In the genomic region with DNA sequence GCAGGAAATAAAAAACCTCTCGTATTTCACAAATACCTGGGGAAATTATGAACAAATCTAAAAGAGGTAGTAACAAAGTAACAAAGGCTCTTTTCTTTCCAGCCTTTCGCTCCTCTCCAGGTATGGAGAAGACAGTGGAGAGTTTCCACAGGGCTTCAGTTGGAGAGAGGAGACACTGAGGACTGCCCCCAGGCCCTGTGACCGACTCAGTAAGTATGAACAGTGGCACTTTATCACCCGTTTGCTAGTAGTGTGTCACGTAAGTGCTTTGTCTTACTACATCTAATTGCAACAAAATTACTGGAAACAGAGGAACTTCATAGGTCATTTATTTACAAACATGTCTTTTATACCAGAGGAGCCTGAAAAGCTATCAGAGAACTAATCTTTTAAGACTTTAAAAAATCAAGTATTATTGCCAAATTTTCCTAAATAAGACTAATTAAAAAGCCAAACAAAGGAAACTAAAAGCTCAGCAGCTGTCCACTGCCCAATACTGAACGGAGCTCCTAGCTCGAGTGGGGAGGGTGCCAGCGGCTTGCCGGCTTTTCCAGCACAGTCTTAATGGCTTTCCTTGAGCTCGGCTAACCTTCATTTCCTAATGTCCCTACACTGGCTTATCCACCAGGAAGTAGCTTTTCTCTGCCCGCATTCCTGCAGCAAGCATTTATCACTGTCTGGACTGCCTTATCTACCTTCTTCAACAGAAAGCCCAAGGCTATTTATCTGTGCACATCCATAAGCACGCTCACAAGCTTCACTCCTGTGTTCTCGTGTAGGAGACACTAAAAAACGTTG, we compare ENCODE assay signal across 8 mouse cellular contexts. TPM values are rescaled to one million over a fixed set of nuclear protein-coding genes. Genes with fewer than 3 reads are reported as not detected.
DNase-seq lines count a peak whose midpoint lies in the region; ATAC-seq lines count a peak whose summit lies in the region.

No protein-coding gene starts in this region.

- DNase-seq in urinary bladder, postnatal 14 days (ENCODE audit: low spot score), result peak; percentile 26
- DNase-seq in urinary bladder, adult 2 months (ENCODE audit: low spot score), result no peak
- DNase-seq in lung, postnatal 14 days, result peak; percentile 46
- DNase-seq in thymus, postnatal 25 days, result no peak
- DNase-seq in layer of hippocampus, postnatal 14 days (ENCODE audit: low spot score in 2 of 2), result no peak
- DNase-seq in layer of hippocampus, adult 9-11 months, result no peak

- H3K9ac ChIP-seq in forebrain, embryonic 15.5 days (replicated peaks), result peak overlapping the region; percentile 35
- peak overlapping the region; percentile 17 for H3K9ac ChIP-seq in intestine, embryonic 16.5 days (ENCODE audit: low read depth, low read length)

- H3K36me3 ChIP-seq in forebrain, embryonic 15.5 days, result no peaks in the 10 kb centered on the region
- H3K36me3 ChIP-seq in intestine, embryonic 16.5 days (ENCODE audit: control insufficient read depth, insufficient read depth, low read length), result no peaks in the 10 kb centered on the region

- peak; percentile 63; the same call in 1 of the 2 replicates for ATAC-seq in forebrain, embryonic 15.5 days (replicated peaks)
- ATAC-seq in intestine, embryonic 16.5 days, result peak; percentile 81

- no peaks in the 10 kb centered on the region for H3K27me3 ChIP-seq in forebrain, embryonic 15.5 days
- no peaks in the 10 kb centered on the region for H3K27me3 ChIP-seq in intestine, embryonic 16.5 days (replicated peaks; ENCODE audit: control insufficient read depth, insufficient read depth, low read length)

- no peak overlapping the region for H3K4me3 ChIP-seq in forebrain, embryonic 15.5 days
- peak overlapping the region; percentile 14; the same call in 1 of the 2 replicates for H3K4me3 ChIP-seq in intestine, embryonic 16.5 days (ENCODE audit: low read length)

- H3K4me1 ChIP-seq in forebrain, embryonic 15.5 days, result peaks cover 42% of the 10 kb centered on the region
- peaks cover 19% of the 10 kb centered on the region for H3K4me1 ChIP-seq in intestine, embryonic 16.5 days (ENCODE audit: control insufficient read depth, insufficient read depth, low read length)

- peak overlapping the region; percentile 92 for H3K27ac ChIP-seq in forebrain, embryonic 15.5 days (replicated peaks)
- H3K27ac ChIP-seq in intestine, embryonic 16.5 days (ENCODE audit: low read length), result peak overlapping the region; percentile 90

- 11% methylated on average over 14 of the region's 14 CpGs for WGBS in forebrain, embryonic 15.5 days
- 23% methylated on average over 14 of the region's 14 CpGs for WGBS in intestine, embryonic 16.5 days

- peak overlapping the region; percentile 45 for H3K4me2 ChIP-seq in forebrain, embryonic 15.5 days (replicated peaks)
- peak overlapping the region; percentile 28 for H3K4me2 ChIP-seq in intestine, embryonic 16.5 days (ENCODE audit: low read depth, low read length)

- H3K9me3 ChIP-seq in forebrain, embryonic 15.5 days, result no peaks in the 10 kb centered on the region
- no peaks in the 10 kb centered on the region for H3K9me3 ChIP-seq in intestine, embryonic 16.5 days (ENCODE audit: control insufficient read depth, low read length)

RNA-seq across cellular contexts. Expression of a gene that starts 19.6 kb away (rescaled TPM):
- 5.7 and 7.1 TPM in 2 replicates for polyA plus RNA-seq in urinary bladder, adult 2 months (2012; rRNA removed)
- polyA plus RNA-seq in forebrain, embryonic 15.5 days (2015; fragmentation: Nextera tagmentation; extraction: Ambion mirVana), result 14.9 and 17.3 TPM in 2 replicates
- 6.2 and 6.6 TPM in 2 replicates for polyA plus RNA-seq in intestine, embryonic 16.5 days (2015; fragmentation: Nextera tagmentation; extraction: Ambion mirVana)
- 1 to 10 TPM; 4.9 to 6.7 TPM for total RNA-seq in layer of hippocampus, postnatal 14 days (2021)

RNA-seq across cellular contexts. Expression of a gene that starts 34.9 kb away (rescaled TPM):
- 0.15 and 0.47 TPM in 2 replicates for polyA plus RNA-seq in urinary bladder, adult 2 months (2012; rRNA removed)
- 0.48 and 0.61 TPM in 2 replicates for polyA plus RNA-seq in forebrain, embryonic 15.5 days (2015; fragmentation: Nextera tagmentation; extraction: Ambion mirVana)
- polyA plus RNA-seq in intestine, embryonic 16.5 days (2015; fragmentation: Nextera tagmentation; extraction: Ambion mirVana), result 358 and 408 TPM in 2 replicates
- not detected for total RNA-seq in layer of hippocampus, postnatal 14 days (2021)

RNA-seq across cellular contexts. Expression of a gene that starts 49.4 kb away (rescaled TPM):
- 4.7 and 5.1 TPM in 2 replicates for polyA plus RNA-seq in urinary bladder, adult 2 months (2012; rRNA removed)
- 313 and 315 TPM in 2 replicates for polyA plus RNA-seq in forebrain, embryonic 15.5 days (2015; fragmentation: Nextera tagmentation; extraction: Ambion mirVana)
- 558 and 560 TPM in 2 replicates for polyA plus RNA-seq in intestine, embryonic 16.5 days (2015; fragmentation: Nextera tagmentation; extraction: Ambion mirVana)
- 10 to 100 TPM; 72.8 to 77.3 TPM for total RNA-seq in layer of hippocampus, postnatal 14 days (2021)

Comparison
In these comparisons a context has a peak if more than half of its experiments do, and no peak if none do; other contexts are left out.
1. DNase-seq: peak in urinary bladder, postnatal 14 days (single experiment) and lung, postnatal 14 days (single experiment); none in urinary bladder, adult 2 months (single experiment), thymus, postnatal 25 days (single experiment), layer of hippocampus, postnatal 14 days (0 of 2) and layer of hippocampus, adult 9-11 months (single experiment).
2. RNA of a gene that starts 34.9 kb away (polyA plus RNA-seq): 358 to 408 TPM in intestine, embryonic 16.5 days; 0.48 to 0.61 TPM in forebrain, embryonic 15.5 days and 0.15 to 0.47 TPM in urinary bladder, adult 2 months; every median in the first group is over 100 times any median in the second.
3. RNA of a gene that starts 49.4 kb away (polyA plus RNA-seq): 558 to 560 TPM in intestine, embryonic 16.5 days and 313 to 315 TPM in forebrain, embryonic 15.5 days; 4.7 to 5.1 TPM in urinary bladder, adult 2 months; every median in the first group is over 10 times any median in the second.